Mouse (Mus musculus) C2C12 (cell line): ENCODE results near the gene Magi1.

Experiments
- CTCF ChIP-seq: IDR thresholded peaks from one replicate; pipeline ENCODE4 v1.5.1; 2011; ENCODE audit not compliant: control insufficient read depth, insufficient read depth, insufficient read length
- FOSL1 ChIP-seq: IDR thresholded peaks from one replicate; pipeline ENCODE4 v1.8.0; 2011; ENCODE audit warnings: mild to moderate bottlenecking, low read length; ENCODE audit not compliant: poor library complexity, insufficient read depth, severe bottlenecking
- MAX ChIP-seq: IDR thresholded peaks from one replicate; pipeline ENCODE4 v1.6.1; 2011; ENCODE audit warnings: mild to moderate bottlenecking, control low read depth

GRCm38 (mm10) chr6:93912003-93912581 is 371.6 kb downstream of the Magi1 start:
- TF ChIP-seq CTCF (no peak), MAX (no peak), FOSL1 (no peak)
